In the genomic region with DNA sequence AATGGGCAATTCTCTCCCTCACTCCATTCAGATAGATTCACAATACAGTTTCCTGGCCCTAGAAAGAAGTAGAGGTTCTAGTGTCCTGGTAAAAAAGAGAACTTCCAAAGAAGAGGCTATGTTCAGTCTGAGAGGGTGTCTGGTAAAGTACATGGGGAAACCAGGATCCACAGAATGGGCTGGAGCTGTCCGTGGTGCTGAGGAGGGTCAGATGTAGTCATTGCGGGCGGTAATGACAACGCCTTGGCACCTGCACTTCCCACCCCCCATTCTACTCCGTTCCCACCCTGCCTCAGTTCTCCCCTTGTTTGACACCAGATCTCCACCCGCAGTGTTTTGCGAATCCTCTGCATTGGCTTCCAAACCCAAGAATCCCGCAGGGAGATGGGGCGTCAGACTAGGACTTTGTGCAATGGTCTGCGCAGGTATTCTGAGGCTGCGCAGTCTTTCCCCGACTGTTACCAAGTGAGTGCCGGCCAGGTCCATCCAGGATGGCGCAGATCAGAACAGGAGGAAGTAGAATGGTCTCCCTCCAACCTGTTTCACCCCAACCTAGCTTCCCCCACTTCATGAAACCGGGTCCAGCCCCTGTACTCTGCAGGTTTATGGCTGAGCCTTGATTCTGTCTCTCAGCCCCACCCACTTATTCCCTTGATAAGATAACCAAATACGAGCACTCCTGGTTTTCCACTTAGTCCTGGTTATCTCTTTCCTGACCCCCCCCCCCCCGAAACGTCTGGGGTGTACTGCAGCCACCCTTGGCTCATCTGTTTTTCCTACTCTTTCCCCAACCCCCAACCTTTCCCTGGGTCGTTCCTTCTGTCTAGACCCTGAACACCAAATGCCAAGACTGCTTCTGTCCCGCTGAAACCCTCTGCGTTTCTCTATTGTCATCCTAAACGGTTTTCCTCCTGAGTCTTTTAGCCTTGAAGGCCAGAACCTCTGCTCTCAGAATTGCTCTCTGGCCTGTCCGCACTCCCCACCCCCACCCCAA, we compare ENCODE assay signal across 9 mouse cellular contexts. TPM values are rescaled to one million over a fixed set of nuclear protein-coding genes. Genes with fewer than 3 reads are reported as not detected.
DNase-seq lines count a peak whose midpoint lies in the region; ATAC-seq lines count a peak whose summit lies in the region.
"Had no signal": no experiment of that assay in that cellular context is flagged by ENCODE, and none has a peak within 500 bp of the region (broad histone marks: within the 10 kb centered on the region; RNA-seq: fewer than 3 reads in every experiment).

No protein-coding gene starts in this region.

- H3K4me3 ChIP-seq in heart, embryonic 12.5 days: no peak overlapping the region
- H3K4me3 ChIP-seq in hindbrain, embryonic 14.5 days (replicated peaks; ENCODE audit: low read length): peak overlapping the region; percentile 46
- peak overlapping the region; percentile 31 for H3K4me3 ChIP-seq in midbrain, embryonic 12.5 days

- H3K9me3 ChIP-seq in heart, embryonic 12.5 days (replicated peaks): peaks cover 6% of the 10 kb centered on the region
- H3K9me3 ChIP-seq in hindbrain, embryonic 14.5 days (ENCODE audit: control insufficient read depth, low read length): no peaks in the 10 kb centered on the region
- no peaks in the 10 kb centered on the region for H3K9me3 ChIP-seq in midbrain, embryonic 12.5 days

- H3K4me2 ChIP-seq in heart, embryonic 12.5 days: no peak overlapping the region
- H3K4me2 ChIP-seq in hindbrain, embryonic 14.5 days (replicated peaks): peak overlapping the region; percentile 61
- H3K4me2 ChIP-seq in midbrain, embryonic 12.5 days (replicated peaks): peak overlapping the region; percentile 48

- H3K27me3 ChIP-seq in heart, embryonic 12.5 days (replicated peaks): peaks cover 45% of the 10 kb centered on the region
- peaks cover 15% of the 10 kb centered on the region for H3K27me3 ChIP-seq in hindbrain, embryonic 14.5 days (ENCODE audit: control insufficient read depth, insufficient read depth, low read length)
- peaks cover 46% of the 10 kb centered on the region for H3K27me3 ChIP-seq in midbrain, embryonic 12.5 days

- H3K36me3 ChIP-seq in heart, embryonic 12.5 days: no peaks in the 10 kb centered on the region
- peaks cover 5% of the 10 kb centered on the region; the same call in 1 of the 2 replicates for H3K36me3 ChIP-seq in hindbrain, embryonic 14.5 days (replicated peaks; ENCODE audit: control insufficient read depth, insufficient read depth)
- H3K36me3 ChIP-seq in midbrain, embryonic 12.5 days: no peaks in the 10 kb centered on the region

- H3K27ac ChIP-seq in heart, embryonic 12.5 days (ENCODE audit: poor library complexity, severe bottlenecking): no peak overlapping the region
- H3K27ac ChIP-seq in hindbrain, embryonic 14.5 days: peak overlapping the region; percentile 72
- no peak overlapping the region for H3K27ac ChIP-seq in midbrain, embryonic 12.5 days (replicated peaks)
- H3K27ac ChIP-seq: liver, embryonic 14.5 days had no signal

- no peak overlapping the region for H3K9ac ChIP-seq in heart, embryonic 12.5 days
- peak overlapping the region; percentile 62 for H3K9ac ChIP-seq in hindbrain, embryonic 14.5 days
- peak overlapping the region; percentile 52 for H3K9ac ChIP-seq in midbrain, embryonic 12.5 days (replicated peaks)
- H3K9ac ChIP-seq: liver, embryonic 14.5 days had no signal

- 7% methylated on average over 23 of the region's 23 CpGs for WGBS in heart, embryonic 12.5 days
- WGBS in hindbrain, embryonic 14.5 days: 3% methylated on average over 23 of the region's 23 CpGs
- WGBS in midbrain, embryonic 12.5 days: 6% methylated on average over 23 of the region's 23 CpGs

- intact Hi-C loops in heart, postnatal 10 days (cut with DNase I): no loop called here

- no peak for ATAC-seq in heart, embryonic 12.5 days (ENCODE audit: insufficient number of reproducible peaks, low FRiP score)
- ATAC-seq in hindbrain, embryonic 14.5 days (ENCODE audit: low FRiP score): peak; percentile 81
- 0 out of 2 replicates have a peak, but pooled peaks have one; percentile 9 for ATAC-seq in midbrain, embryonic 12.5 days (ENCODE audit: low FRiP score, low read depth)

- DNase-seq in heart, postnatal 10 days: peak; percentile 61 to 77
- peak; percentile 83 for DNase-seq in ES-CJ7 (ENCODE audit: low read depth, low spot score)
- DNase-seq in cerebellum, postnatal 14 days: peak; percentile 26 to 28
- DNase-seq in hindbrain, embryonic 14.5 days (ENCODE audit: low spot score): peak; percentile 67
- peak; percentile 40 for DNase-seq in yolk sac, embryonic 10.5 days (ENCODE audit: low spot score)
- DNase-seq in layer of hippocampus, postnatal 14 days (ENCODE audit: low spot score in 2 of 2): no peak

- H3K4me1 ChIP-seq in heart, embryonic 12.5 days (replicated peaks): no peaks in the 10 kb centered on the region
- no peaks in the 10 kb centered on the region for H3K4me1 ChIP-seq in hindbrain, embryonic 14.5 days (replicated peaks; ENCODE audit: control insufficient read depth, insufficient read depth, low read length)
- H3K4me1 ChIP-seq in midbrain, embryonic 12.5 days: no peaks in the 10 kb centered on the region

RNA-seq across cellular contexts. Expression of a gene that starts 0.7 kb away (rescaled TPM):
- not detected for total RNA-seq in heart, postnatal 10 days (2021)
- polyA plus RNA-seq in heart, embryonic 12.5 days (2016; fragmentation: Nextera tagmentation; extraction: Ambion mirVana): not detected in 2 replicates
- polyA plus RNA-seq in hindbrain, embryonic 14.5 days (2014; fragmentation: Nextera tagmentation; extraction: Ambion mirVana): 232 and 253 TPM in 2 replicates
- polyA plus RNA-seq in midbrain, embryonic 12.5 days (2016; fragmentation: Nextera tagmentation; extraction: Ambion mirVana): 37.5 and 46.2 TPM in 2 replicates
- total RNA-seq in layer of hippocampus, postnatal 14 days (2021): 10 to 100 TPM; 68.2 to 98.9 TPM
- polyA plus RNA-seq: liver, embryonic 14.5 days had no signal

RNA-seq across cellular contexts. Expression of a gene that starts 13.2 kb away (rescaled TPM):
- under 1 TPM; 0.34 to 0.42 TPM for total RNA-seq in heart, postnatal 10 days (2021)
- 0.69 and 0.96 TPM in 2 replicates for polyA plus RNA-seq in heart, embryonic 12.5 days (2016; fragmentation: Nextera tagmentation; extraction: Ambion mirVana)
- polyA plus RNA-seq in hindbrain, embryonic 14.5 days (2014; fragmentation: Nextera tagmentation; extraction: Ambion mirVana): 26.1 and 34.8 TPM in 2 replicates
- 9.3 and 12.1 TPM in 2 replicates for polyA plus RNA-seq in midbrain, embryonic 12.5 days (2016; fragmentation: Nextera tagmentation; extraction: Ambion mirVana)
- total RNA-seq in layer of hippocampus, postnatal 14 days (2021): 100 to 1,000 TPM; 326 to 350 TPM

RNA-seq across cellular contexts. Expression of a gene that starts 40.3 kb away (rescaled TPM):
- 10 to 100 TPM; 92.2 to 92.7 TPM for total RNA-seq in heart, postnatal 10 days (2021)
- polyA plus RNA-seq in heart, embryonic 12.5 days (2016; fragmentation: Nextera tagmentation; extraction: Ambion mirVana): 113 TPM in 2 replicates
- 132 and 141 TPM in 2 replicates for polyA plus RNA-seq in hindbrain, embryonic 14.5 days (2014; fragmentation: Nextera tagmentation; extraction: Ambion mirVana)
- 154 and 176 TPM in 2 replicates for polyA plus RNA-seq in midbrain, embryonic 12.5 days (2016; fragmentation: Nextera tagmentation; extraction: Ambion mirVana)
- total RNA-seq in layer of hippocampus, postnatal 14 days (2021): 10 to 100 TPM; 50.4 to 55.2 TPM

RNA-seq across cellular contexts. Expression of a gene that starts 41.3 kb away (rescaled TPM):
- 10 to 100 TPM; 58.3 to 61.4 TPM for total RNA-seq in heart, postnatal 10 days (2021)
- polyA plus RNA-seq in heart, embryonic 12.5 days (2016; fragmentation: Nextera tagmentation; extraction: Ambion mirVana): 34.5 and 37.5 TPM in 2 replicates
- 39.5 and 45.2 TPM in 2 replicates for polyA plus RNA-seq in hindbrain, embryonic 14.5 days (2014; fragmentation: Nextera tagmentation; extraction: Ambion mirVana)
- polyA plus RNA-seq in midbrain, embryonic 12.5 days (2016; fragmentation: Nextera tagmentation; extraction: Ambion mirVana): 45.6 and 46.0 TPM in 2 replicates
- total RNA-seq in layer of hippocampus, postnatal 14 days (2021): 10 to 100 TPM; 60.0 to 61.1 TPM

RNA-seq across cellular contexts. Expression of a gene that starts 45.6 kb away (rescaled TPM):
- total RNA-seq in heart, postnatal 10 days (2021): not detected
- not detected in 2 replicates for polyA plus RNA-seq in heart, embryonic 12.5 days (2016; fragmentation: Nextera tagmentation; extraction: Ambion mirVana)
- not detected in 2 replicates for polyA plus RNA-seq in hindbrain, embryonic 14.5 days (2014; fragmentation: Nextera tagmentation; extraction: Ambion mirVana)
- polyA plus RNA-seq in midbrain, embryonic 12.5 days (2016; fragmentation: Nextera tagmentation; extraction: Ambion mirVana): not detected in 2 replicates
- total RNA-seq in layer of hippocampus, postnatal 14 days (2021): not detected

Comparison
In these comparisons a context has a peak if more than half of its experiments do, and no peak if none do; other contexts are left out.
1. DNase-seq: peak in heart, postnatal 10 days (2 of 2), ES-CJ7 (single experiment), cerebellum, postnatal 14 days (2 of 2), hindbrain, embryonic 14.5 days (single experiment) and yolk sac, embryonic 10.5 days (single experiment); none in layer of hippocampus, postnatal 14 days (0 of 2).
2. RNA of a gene that starts 0.7 kb away (polyA plus RNA-seq): 232 to 253 TPM in hindbrain, embryonic 14.5 days and 37.5 to 46.2 TPM in midbrain, embryonic 12.5 days; not detected in heart, embryonic 12.5 days; every median in the first group is over 10 times any median in the second.